Mouse (Mus musculus) right cerebral cortex, postnatal 36 days (tissue): Measurements from ENCODE around the gene Pik3r1.

Experiments used
- DNase-seq, 2 experiments: peaks; one replicate each; pipeline ENCODE4 v3.0.0; 2022; ENCODE audit warnings: low spot score in 2 of 2, mixed read lengths in 1 of 2

Pik3r1 gene

GRCm38 (mm10) chr13:101739732-101740381, 28.2 kb downstream of the Pik3r1 start:
- DNase-seq = no peak

DNA sequence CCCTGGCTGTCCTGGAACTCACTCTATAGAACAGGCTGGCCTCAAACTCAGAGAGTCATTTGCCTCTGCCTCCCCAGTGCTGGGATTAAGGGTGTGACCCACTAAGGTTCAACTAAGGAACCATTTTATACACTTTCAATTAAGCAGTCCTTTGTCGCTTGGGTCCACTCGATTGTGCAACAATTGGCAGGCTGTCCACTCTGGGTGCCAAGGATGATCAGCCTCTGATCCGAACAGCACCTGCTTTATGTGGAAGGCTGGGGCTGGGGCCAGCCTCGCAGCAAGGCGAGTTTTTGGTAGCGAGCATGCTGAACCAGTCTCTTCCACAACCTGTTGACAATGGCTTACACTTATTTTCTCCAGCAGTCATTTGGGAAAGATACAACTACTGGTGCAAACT, 29.2 kb downstream of the Pik3r1 start:
- DNase-seq = no peak

GRCm38 (mm10) chr13:101736521-101737387, 31.3 kb downstream of the Pik3r1 start:
- DNase-seq = no peak

DNA sequence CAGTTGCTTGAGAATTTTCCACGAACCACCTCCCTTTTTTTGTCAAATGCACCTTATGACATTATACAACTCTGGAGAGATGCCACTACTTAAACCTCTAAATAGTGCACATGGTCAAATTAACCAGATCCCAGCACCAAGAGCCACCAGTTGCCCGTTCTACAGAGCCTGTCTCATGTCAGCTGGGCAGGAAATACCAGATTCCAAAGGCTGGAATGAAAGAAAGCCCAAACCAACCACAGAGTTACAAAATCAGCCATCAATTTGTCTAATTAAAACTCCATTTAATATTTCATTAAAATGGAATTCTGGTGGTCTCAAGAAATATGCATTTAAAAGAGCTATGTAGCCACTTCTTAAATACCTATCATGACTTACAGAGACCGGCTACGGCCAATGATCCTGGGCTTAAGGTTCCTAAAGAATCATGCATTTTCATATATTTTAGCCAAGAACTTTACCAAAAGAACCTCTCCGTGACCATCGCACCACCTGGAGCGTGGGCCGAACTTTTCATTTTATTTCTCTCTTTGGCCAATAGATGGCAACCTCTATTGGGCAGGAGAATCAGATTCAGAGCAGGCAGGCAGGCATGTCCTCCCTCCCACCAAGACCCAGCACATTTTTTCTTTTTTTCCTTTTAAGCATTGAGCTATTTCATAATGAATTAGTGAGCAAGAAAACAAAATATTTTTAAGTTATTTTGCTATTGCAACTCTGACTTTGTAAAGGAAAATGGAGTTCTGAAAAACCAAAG, 32.5 kb downstream of the Pik3r1 start:
- DNase-seq = no peak

GRCm38 (mm10) chr13:101734227-101734626, 33.8 kb downstream of the Pik3r1 start:
- no peak for DNase-seq

- no peak for DNase-seq
Observed at GRCm38 (mm10) chr13:101732675-101733074, 35.3 kb downstream of the Pik3r1 start.

DNA sequence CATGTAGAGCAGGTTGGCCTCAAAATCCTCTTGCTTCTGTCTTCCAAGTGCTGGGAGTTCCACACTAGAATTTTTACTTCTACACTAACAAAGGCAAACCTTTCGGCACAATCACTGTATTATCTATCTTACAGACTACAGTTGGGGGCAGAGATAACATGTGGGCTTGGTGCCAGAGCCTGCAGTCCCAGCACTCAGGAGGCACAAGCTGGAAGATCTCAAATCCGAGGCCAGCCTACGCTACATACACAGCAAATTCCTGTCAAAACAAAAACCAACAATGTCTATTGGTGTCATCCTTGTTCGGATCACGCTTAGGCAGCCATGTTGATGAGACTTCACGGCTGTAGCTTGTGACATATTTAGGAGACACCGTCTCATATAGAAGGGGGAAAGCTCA, 36.2 kb downstream of the Pik3r1 start:
- DNase-seq = no peak

DNA sequence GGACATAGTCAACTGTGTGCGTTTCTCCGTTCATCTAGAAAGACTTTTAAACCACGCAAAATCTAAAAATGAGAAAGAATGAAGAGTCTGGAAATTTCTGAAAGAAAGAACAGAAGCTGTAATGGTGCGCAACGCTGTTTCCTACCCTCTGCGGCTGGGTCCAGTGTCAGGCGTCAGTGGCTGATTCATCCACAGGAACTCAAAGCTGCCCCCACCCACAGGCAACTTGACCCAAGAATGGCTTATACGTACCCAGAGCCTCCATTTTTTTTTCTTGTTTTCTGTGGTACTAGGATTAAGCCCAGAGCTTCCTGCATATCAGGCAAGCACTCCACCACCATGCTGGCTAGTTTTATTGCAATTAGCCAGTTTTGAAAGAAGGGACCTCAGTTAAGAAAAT, 37.7 kb downstream of the Pik3r1 start:
- DNase-seq = no peak

DNA sequence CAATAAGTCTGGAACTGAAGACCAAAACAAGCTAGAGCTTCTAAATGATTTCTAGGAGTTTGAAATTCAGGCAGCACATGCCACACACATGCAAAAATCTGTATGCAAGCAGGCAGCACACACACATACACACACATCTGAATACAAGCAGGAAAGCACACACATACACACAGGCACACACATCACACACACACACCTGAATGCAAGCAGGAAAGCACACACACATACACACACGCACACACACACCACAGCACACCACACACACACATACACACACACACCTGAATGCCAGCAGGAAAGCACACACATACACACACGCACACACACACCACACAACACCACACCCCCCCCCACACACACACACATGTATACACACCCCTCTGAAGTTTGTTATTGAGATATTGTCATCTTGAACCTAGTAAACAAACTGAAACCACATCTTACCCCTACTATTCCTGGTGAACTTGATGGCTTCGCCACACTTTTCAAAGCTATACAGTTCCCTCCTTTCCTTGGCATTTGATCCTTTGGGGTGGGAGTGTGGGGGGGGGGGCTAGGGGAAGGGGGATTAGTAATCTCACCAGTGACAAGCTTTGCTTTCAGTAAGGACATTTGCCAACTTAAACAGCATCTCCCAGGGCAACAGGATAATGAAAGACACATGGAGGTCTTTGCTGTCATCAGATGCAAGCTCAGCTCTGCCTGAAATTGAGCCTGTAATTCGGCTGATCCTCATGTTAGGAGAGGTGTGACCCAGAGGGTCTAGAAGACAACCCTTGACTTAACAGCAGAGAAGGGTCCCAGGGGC, 38.6 kb downstream of the Pik3r1 start:
- DNase-seq = no peak

DNA sequence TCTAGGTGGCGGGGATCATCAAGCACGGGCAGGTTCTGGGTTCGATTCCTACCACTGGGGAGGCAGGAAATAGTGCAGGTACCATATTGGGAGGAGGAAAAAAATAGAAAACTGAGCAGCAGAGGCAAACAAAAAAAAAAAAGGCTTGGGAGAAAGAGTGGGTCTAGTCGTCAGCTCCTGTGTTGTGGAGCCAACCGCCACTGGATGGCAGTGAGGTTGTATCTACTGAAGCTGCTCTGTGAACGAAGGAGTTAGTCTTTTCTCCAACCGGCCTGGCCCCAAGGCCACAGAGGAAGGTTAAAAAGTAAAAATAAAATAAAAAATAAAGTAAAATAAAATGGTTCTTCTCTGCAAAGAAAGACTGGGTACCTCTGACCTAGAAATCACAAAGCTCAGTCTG, 39.2 kb downstream of the Pik3r1 start:
- DNase-seq = peak in 1 of 2 experiments; percentile 34

DNA sequence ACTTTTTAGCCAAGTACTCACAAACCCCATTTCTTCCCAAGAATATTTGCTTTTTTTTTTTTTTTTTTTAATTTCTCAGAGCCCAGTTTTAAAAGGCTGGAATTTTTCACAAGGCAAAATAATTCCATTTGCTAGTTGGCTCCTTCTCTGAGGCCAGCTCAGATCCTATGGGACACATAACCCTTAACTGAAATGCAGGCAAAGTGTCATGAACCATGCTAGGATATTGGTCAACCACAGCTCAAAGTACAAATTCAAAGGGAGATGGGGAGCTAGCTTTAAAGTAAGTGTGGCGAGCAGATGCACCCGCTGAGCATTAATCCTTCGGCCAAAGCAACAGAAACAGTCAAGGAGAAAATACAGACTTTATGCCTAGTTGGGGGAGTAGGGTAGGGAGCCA, 39.7 kb downstream of the Pik3r1 start:
- DNase-seq = no peak

DNA sequence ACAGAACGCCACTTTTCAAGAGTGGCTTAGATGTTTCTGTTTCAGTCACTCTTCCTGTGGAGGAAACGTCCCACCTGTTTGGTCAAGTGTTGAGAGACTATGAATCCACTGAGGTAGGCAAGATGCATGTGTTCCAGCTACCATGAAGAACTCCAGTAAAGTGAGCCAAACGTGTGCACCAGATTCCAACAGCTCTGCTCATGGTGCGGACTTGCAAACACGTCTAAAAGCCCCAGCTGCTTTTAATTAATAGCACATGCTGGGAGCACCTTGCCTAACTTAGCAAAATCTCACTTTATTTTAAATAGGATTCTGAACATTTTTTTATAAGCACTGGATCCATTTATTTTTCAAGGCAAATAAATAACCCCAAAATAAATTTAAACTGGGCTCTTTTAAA, 40.2 kb downstream of the Pik3r1 start:
- DNase-seq = no peak

GRCm38 (mm10) chr13:101726922-101727321, 41.1 kb downstream of the Pik3r1 start:
- no peak for DNase-seq

- DNase-seq = no peak
Observed at GRCm38 (mm10) chr13:101721901-101722595, 46.0 kb downstream of the Pik3r1 start.

- DNase-seq = no peak
Observed at GRCm38 (mm10) chr13:101721154-101721553, 46.9 kb downstream of the Pik3r1 start.

DNA sequence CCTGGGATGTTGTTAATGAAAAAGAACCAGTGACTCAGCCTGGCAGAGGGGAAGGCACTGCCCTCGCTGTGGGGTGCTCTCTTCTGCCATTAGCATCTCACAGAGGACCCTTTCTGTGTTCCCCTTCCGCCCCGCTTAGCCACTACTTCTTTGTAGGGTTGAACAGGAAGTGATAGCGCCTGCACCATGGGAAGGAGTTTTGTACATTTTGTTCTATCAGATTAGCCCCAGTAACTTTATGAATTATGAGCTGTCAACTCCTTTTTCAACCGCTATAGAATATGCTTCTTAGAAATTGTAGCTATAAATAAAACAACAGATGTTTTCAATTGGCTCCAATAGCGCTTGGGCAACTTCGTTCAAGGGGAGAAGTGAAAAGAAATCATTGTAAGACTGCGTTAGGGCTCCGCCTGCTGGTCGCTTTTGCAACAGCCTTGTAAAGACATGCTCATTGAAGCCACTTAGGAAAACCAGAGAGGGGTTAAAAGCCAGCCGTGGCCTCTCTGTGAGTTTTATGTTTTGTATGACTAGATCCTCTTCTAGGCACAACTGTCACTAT, 48.6 kb downstream of the Pik3r1 start:
- peak; percentile 70 to 74 for DNase-seq

DNA sequence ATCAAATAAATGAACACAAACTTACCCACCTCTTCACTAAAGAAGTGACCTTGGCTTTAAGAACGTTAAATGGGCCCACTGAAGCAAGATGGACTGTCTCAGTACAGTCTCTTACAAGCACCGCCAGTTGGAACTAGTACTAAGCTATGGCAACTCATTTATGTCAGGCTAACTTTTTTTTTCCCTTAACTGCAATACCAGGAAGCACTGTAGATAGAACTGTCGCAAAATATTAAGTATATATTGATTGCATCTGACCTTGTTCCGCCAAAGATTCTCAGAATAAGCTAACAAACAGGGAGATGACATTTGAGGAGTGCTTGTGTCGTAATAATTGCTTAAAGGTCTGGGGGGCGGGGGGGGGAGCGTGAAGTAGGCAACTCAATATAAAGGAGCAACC, 49.3 kb downstream of the Pik3r1 start:
- no peak for DNase-seq

GRCm38 (mm10) chr13:101717836-101718235, 50.2 kb downstream of the Pik3r1 start:
- DNase-seq = no peak

DNA sequence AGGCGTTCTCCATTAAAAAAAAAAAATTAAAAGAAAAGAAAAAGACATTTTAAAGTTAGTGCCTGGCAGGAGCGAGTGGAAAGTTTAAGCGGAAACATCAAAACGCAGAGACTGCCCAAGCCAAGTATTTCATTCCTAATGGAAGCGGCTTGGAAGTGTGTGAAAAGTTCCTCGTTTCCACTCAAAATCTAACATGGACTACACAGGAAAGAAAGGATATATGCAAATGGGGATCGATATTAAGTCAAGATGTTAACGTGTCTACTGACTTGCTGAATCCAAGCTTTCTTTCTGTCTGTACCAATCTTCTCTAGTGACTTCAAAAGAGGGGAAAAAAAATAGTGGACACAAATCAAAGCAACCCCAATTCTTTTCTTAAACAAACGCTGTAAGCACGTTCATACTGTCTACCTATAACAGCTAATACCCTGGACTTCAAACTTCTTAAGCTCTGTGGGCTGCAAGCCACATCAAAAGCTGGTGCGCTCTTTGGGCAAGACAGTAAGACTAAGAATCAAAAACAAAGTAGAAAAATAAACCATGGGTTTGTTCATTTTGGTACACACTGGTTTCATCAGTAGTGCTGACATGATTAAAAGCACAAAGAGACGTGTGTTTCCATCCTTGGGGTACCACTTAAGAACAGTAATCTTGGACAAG, 54.5 kb downstream of the Pik3r1 start:
- DNase-seq = no peak
